Mouse (Mus musculus) gastrocnemius, postnatal 25 days (tissue): Measurements from ENCODE around the gene Fam98c. TPM values are rescaled to one million over a fixed set of nuclear protein-coding genes. Genes with fewer than 3 reads are reported as not detected.
"Not testable (repeated sequence)": the region's sequence is repeated elsewhere in the genome, so short reads cannot be mapped to it uniquely, and the experiment has no call there.

Experiments
- DNase-seq: peaks from one replicate; pipeline ENCODE4 v3.0.0; 2022
- total RNA-seq, 2 experiments: library from RNA; stranded (reverse); gene quantifications; 1 replicate in 1 of 2; 2 replicates in 1 of 2; pipeline ENCODE4 v1.2.3; 2021

The Fam98c gene
- total RNA-seq, 2 experiments from 2014 or later: 11.0 to 12.9 TPM

GRCm38 (mm10) chr7:29162294-29162693, 6.3 kb upstream of the Fam98c start:
- DNase-seq: no peak

GRCm38 (mm10) chr7:29158264-29158663, 2.2 kb upstream of the Fam98c start:
- DNase-seq: no peak

- peak; percentile 87 for DNase-seq
Measured at GRCm38 (mm10) chr7:29155196-29155837, 717 bp downstream of the Fam98c start.

GRCm38 (mm10) chr7:29154018-29154720, 1.9 kb downstream of the Fam98c start:
- DNase-seq: no peak

GRCm38 (mm10) chr7:29151486-29151885, 4.5 kb downstream of the Fam98c start:
- DNase-seq: no peak

- no peak for DNase-seq
Measured at GRCm38 (mm10) chr7:29148771-29149170, 7.3 kb downstream of the Fam98c start.

GRCm38 (mm10) chr7:29146625-29147367, 9.2 kb downstream of the Fam98c start:
- no peak for DNase-seq

- no peak for DNase-seq
Measured at GRCm38 (mm10) chr7:29144006-29144405, 12.0 kb downstream of the Fam98c start.

- DNase-seq: no peak
Measured at GRCm38 (mm10) chr7:29141416-29141815, 14.6 kb downstream of the Fam98c start.

GRCm38 (mm10) chr7:29139237-29139636, 16.8 kb downstream of the Fam98c start:
- not testable (repeated sequence) for DNase-seq

GRCm38 (mm10) chr7:29137429-29137828, 18.6 kb downstream of the Fam98c start:
- no peak for DNase-seq

- DNase-seq: peak; percentile 42
Measured at GRCm38 (mm10) chr7:29134693-29135386, 21.2 kb downstream of the Fam98c start, which contains the start of gene Rasgrp4. TSS of gene Rasgrp4 (plus strand) at chr7:29134851.

- no peak for DNase-seq
Measured at GRCm38 (mm10) chr7:29134230-29134629, 21.8 kb downstream of the Fam98c start.

GRCm38 (mm10) chr7:29128725-29129124, 27.3 kb downstream of the Fam98c start:
- DNase-seq: no peak

GRCm38 (mm10) chr7:29126173-29126915, 29.7 kb downstream of the Fam98c start:
- DNase-seq: peak; percentile 72

- peak; percentile 84 for DNase-seq
Measured at GRCm38 (mm10) chr7:29124970-29125369, 31.1 kb downstream of the Fam98c start, which contains the start of gene Ryr1. TSS of gene Ryr1 (minus strand) at chr7:29125179.

GRCm38 (mm10) chr7:29123531-29124358, 32.3 kb downstream of the Fam98c start:
- peak; percentile 88 for DNase-seq

GRCm38 (mm10) chr7:29122821-29123220, 33.2 kb downstream of the Fam98c start:
- no peak for DNase-seq

- no peak for DNase-seq
Measured at GRCm38 (mm10) chr7:29119526-29119925, 36.5 kb downstream of the Fam98c start.

GRCm38 (mm10) chr7:29118142-29118851, 37.7 kb downstream of the Fam98c start:
- DNase-seq: no peak
